Mouse (Mus musculus): ENCODE results near the gene Crct1.

Gene Crct1

GRCm38 (mm10) chr3:93015460-93016104 is at the start of gene Crct1:
Gene Crct1 (minus strand): TSS chr3:93015687.
- DNase-seq = no peak

GRCm38 (mm10) chr3:93052826-93053474 is 37.5 kb upstream of the Crct1 start:
- no peak for DNase-seq

DNA sequence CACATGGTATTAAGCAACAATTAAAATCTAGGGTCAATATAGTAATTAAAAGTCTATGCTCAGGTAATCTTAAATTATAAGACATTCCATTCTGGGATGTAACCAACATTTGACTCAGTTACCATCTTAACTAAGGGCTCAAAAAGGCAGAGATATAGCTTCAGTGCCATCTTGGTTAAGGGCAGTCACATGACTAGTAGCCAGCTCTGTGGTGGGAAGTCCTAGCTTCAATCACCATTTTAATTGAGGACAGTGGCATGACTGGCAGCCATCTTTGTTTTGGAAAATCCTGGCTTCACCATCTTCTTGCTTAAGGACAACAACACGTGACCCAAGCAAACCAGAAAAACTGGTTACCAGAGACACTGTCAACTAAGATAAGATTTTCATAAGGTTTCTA is 34.7 kb upstream of the Crct1 start:
- no peak for DNase-seq

GRCm38 (mm10) chr3:93031450-93031849 is 16.0 kb upstream of the Crct1 start:
- DNase-seq = peak; percentile 39

- no peak for DNase-seq
These were observed 10.0 kb upstream of the Crct1 start for GRCm38 (mm10) chr3:93025486-93025885.

- DNase-seq = no peak
These were observed 8.1 kb upstream of the Crct1 start for GRCm38 (mm10) chr3:93023411-93024184.

DNA sequence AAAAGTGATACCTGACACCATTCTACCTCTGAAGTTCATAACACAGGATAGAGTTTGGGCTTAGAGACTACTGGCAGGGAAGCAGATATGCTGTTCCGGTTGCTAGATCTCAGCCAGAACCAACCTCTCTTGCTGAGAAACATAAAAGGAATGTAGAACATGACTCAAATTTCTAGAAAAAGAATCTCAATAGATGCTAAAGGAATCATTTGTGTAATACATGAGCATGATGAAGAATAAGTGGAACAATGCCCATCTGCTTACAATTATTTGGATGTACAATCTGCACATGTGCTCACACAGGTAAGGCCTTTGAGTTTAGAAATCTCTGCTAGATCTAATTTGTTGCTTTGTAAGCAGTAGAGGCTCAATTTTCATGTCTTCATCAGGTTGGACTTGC is 5.7 kb upstream of the Crct1 start:
- no peak for DNase-seq

- no peak for DNase-seq
These were observed 3.5 kb upstream of the Crct1 start, which contains the start of gene Lce1m for GRCm38 (mm10) chr3:93018960-93019359. Gene Lce1m (minus strand): TSS chr3:93019060.

- DNase-seq = no peak
These were observed 616 bp downstream of the Crct1 start for GRCm38 (mm10) chr3:93014871-93015270.

DNA sequence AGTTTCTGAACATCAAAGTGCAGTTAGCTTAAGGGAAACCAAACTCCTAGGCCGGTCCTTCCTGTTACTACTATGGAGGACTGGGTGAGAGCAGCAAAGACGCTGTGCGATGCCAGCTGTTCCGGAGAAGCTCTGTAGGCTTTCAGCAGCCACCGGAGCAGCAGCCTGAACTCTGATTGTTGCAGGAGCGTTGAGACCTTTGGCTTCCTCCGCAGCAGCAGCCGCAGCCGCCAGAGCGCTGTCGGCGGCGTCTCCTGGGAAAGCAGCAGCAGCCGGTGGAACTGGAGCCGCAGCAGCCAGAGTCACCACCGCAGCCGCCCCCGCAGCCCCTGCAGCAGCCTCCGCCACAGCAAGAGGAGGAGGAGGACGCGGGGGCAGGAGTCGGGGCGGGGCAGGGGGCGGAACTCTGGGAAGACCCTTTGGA is 1.1 kb downstream of the Crct1 start:
- DNase-seq = peak; percentile 11

DNA sequence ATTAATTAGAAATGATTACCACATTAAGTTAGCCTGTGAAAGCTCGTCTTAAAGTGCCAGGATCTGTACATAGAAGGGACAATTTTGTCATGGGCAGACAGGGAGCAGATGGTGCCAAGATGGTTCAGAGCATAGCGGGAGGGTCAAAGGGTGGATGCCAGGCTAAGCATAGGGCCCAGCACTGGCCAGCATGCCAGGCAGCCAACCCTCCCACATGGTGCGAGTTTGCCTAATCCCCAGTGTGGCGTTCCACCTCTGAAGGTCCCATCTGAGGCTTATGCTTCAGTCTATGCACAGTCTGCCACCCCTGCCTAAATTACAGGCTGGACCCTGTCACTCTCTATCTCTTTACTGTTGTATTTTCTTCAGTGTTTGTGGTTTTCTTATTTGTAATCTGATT is 12.6 kb downstream of the Crct1 start:
- DNase-seq = no peak

GRCm38 (mm10) chr3:93000621-93001020 is 14.9 kb downstream of the Crct1 start:
- no peak for DNase-seq

- DNase-seq = peak; percentile 63
These were observed 16.8 kb downstream of the Crct1 start for GRCm38 (mm10) chr3:92998691-92999090.

DNA sequence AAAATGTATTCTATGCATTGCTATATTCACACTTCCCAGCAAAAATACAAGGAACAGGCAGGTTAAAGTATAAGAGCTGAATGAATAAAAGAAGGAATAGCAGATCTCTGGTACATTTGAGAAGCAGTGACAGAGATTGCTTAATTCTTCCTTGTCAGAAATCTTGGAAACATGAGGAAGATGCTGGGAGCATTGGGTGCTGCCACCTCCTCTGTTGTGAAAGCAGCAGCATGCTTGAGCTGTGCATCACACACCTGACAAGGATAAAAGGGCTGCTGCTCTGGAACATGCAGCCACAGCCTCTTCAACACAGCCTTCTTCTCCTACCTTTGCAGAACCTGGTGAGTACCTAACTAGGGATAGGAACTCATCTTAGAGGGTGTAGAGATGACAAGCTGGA is 23.6 kb downstream of the Crct1 start, which contains the start of gene Lce3f:
Gene Lce3f (plus strand): TSS at position 301 of the 400 bp plus-strand sequence.
- no peak for DNase-seq

- no peak for DNase-seq
These were observed 37.0 kb downstream of the Crct1 start for GRCm38 (mm10) chr3:92978484-92978883.

GRCm38 (mm10) chr3:92966761-92967160 is 48.7 kb downstream of the Crct1 start, which contains the start of gene Lce3e:
Gene Lce3e (plus strand): TSS chr3:92967061.
- DNase-seq = no peak

Data from kidney, adult 9 months (tissue).